Mouse (Mus musculus) heart, adult 18-20 months (tissue): ENCODE results near the gene Olfr1265. TPM values are rescaled to one million over a fixed set of nuclear protein-coding genes. Genes with fewer than 3 reads are reported as not detected.

ENCODE experiments used
- DNase-seq, 2 experiments: peaks; one replicate each; pipeline ENCODE4 v3.0.0; 2021 to 2022; ENCODE audit warnings: mixed read lengths in 1 of 2
- long read RNA-seq, 2 experiments: library from polyadenylated mRNA; stranded (forward); transcript quantifications; one replicate each; pipeline ENCODE4 v2.0.0; 2021
- total RNA-seq, 2 experiments: library from RNA; stranded (reverse); gene quantifications; 2 replicates each; pipeline ENCODE4 v1.2.3; 2021

Olfr1265 gene
- not detected for total RNA-seq
- long read RNA-seq, experiment 1: 0 reads
- long read RNA-seq, experiment 2: 0 reads

DNA sequence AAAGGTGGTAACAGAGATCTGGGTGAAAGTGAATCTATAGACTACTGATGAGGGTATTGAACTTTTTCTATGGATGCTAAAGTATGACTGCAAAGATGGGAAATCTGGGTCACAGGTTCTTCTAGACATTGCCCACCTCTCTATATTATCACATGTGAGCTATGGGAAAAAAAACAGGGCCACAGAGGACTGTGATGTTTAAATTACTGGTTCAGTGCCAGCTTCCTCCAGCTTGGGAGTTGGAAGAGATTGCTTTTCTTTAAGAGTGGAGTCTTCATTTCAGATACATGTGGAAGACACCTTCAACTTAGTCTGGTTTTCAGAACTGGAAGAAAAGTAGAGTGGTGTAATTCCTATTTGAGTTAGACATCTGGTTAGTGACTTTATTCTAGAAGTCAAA lies at the start of gene Olfr1265:
Gene Olfr1265, plus strand, starts transcription at position 301 of the 400 bp plus-strand sequence.
- DNase-seq: no peak

DNA sequence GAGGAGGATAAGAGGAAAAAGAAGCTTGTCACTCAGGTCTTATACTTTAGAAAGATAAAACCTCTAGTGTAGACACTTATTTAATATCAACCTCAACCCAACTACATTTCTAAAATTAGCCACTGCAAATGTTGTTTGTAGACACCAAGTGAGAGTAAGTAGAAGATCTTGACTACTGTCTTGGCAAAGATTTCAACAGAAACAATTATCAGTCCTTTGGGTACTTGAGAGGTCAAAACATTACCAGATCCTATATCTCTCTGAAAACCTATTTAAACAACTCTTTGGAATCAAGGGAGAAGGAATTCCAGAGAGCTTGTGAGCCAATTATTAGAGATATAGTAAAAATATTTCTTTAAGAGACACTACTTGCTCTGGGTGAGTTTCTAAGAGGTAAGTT lies 44.2 kb upstream of the Olfr1265 start, which contains the start of gene Olfr1261:
Gene Olfr1261, plus strand, starts transcription at position 301 of the 400 bp plus-strand sequence.
- DNase-seq: no peak

DNA sequence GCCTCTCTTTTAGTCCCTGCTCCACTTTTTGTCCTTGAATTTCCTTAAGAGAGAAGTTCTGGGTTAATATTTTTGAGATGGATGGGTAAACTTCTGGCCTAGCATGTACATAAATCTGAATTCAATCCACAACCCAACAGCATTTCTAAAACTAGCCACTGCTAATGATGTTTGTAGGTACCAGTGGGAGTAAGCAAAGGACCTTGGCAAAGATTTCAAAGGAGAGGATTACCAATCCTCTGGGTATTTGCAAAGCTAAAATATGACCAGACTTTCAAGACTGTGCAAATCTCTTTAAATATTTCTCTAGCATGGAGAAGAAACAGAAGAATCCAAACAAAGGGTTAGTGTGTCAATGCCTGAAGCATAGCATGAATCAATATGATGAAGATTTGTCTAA lies 35.3 kb upstream of the Olfr1265 start, which contains the start of gene Olfr1262:
Gene Olfr1262, plus strand, starts transcription at position 301 of the 400 bp plus-strand sequence.
- DNase-seq: no peak

DNA sequence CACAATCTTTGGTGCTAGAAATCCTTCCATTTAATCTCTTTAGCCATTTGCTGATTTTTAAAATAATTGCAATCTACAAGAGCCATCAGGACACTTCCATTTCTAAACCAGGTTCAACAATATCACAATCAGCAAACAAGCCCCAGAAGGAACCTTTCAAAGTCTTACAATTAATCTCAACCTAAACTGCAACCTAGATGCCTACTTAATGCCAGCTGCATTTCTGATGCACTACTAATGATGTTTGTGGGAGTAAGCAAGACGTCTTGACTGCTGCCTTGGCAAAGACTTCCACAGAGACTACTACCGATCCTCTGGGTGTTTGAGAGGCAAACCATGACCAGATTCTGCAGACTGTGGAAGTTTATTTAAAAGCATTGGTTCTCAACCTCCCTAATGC lies 23.3 kb upstream of the Olfr1265 start, which contains the start of gene Olfr1263:
Gene Olfr1263, plus strand, starts transcription at position 301 of the 400 bp plus-strand sequence.
- DNase-seq: no peak

DNA sequence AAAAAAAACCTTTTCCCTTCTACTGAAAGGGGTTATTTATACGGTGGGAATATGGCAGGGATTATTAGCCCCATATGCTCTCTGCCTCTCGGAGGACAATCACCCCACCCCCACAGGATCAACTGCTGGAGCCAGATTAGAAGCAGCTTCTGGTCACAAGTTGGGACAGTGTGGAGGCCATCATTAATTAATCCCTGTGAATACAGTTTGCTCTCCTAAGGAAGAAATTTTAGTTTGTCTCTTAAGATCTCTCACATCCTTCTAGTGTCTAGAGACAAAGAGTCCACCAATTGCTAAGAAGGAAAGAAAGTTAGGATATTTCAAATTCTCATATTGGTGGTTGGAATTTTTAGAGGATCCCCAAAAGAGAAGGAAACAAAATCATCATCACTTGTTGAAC lies 9.7 kb upstream of the Olfr1265 start, which contains the start of gene Olfr1264:
Gene Olfr1264, minus strand, starts transcription at position 101 of the 400 bp plus-strand sequence.
- DNase-seq: no peak

DNA sequence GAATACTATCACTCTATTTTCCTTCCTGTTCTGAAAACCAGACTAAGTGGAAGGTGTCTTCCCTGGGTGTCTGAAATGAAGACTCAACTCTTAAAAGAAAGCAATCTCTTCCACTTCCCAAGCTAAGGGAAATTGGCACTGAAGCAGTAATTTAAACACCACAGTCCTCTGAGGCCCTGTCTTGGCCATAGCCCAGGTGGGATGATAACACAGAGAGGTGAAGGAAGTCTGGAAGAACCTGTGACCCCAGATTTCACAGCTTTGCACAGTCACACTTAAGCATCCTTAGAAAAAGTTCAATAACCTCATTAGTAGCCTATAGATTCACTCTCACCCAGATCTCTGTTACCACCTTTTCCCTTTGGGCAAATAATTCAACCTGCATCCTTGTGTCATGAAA lies 28.4 kb downstream of the Olfr1265 start, which contains the start of gene Olfr140:
Gene Olfr140, minus strand, starts transcription at position 101 of the 400 bp plus-strand sequence.
- no peak for DNase-seq

DNA sequence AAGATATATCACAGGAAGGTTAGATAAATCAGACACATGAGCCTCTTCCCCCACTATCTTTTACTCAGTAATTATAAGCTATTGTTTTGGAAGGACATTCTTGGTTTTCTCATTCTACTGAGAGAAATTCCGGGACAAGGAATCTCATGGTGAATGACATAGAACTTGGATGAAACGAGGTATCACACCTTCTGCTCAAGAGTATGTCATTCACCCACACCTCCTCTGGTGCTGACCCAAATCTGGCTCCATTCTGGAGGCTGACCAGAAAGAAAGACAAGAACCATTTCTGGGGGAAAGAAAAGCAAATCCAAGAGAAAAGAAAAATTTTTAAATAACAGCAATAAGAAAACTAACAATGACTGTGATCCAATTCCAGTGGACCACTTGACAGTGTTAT lies 34.9 kb downstream of the Olfr1265 start:
- DNase-seq: no peak

Other genes with a start within 250 kb of the Olfr1265 start
- not detected for gene Olfr1254, start 241.7 kb upstream of the Olfr1265 start, total RNA-seq
- not detected for gene Olfr1255, start 223.3 kb upstream of the Olfr1265 start, total RNA-seq
- not detected for gene Olfr1256, start 193.8 kb upstream of the Olfr1265 start, total RNA-seq
- not detected for gene Olfr48, start 187.1 kb upstream of the Olfr1265 start, total RNA-seq
- not detected for gene Olfr1257, start 156.9 kb upstream of the Olfr1265 start, total RNA-seq
- not detected for gene Olfr1258, start 108.0 kb upstream of the Olfr1265 start, total RNA-seq
- gene Olfr1259, start 86.7 kb upstream of the Olfr1265 start, total RNA-seq: not detected
- gene Olfr1260, start 61.0 kb upstream of the Olfr1265 start, total RNA-seq: not detected
- not detected for gene Olfr1261, start 44.1 kb upstream of the Olfr1265 start, total RNA-seq
- not detected for gene Olfr1262, start 35.2 kb upstream of the Olfr1265 start, total RNA-seq
- not detected for gene Olfr1263, start 23.2 kb upstream of the Olfr1265 start, total RNA-seq
- gene Olfr1264, start 9.8 kb upstream of the Olfr1265 start, total RNA-seq: not detected
- not detected for gene Olfr140, start 28.3 kb downstream of the Olfr1265 start, total RNA-seq
- gene Olfr1269, start 86.1 kb downstream of the Olfr1265 start, total RNA-seq: not detected
- gene Olfr32, start 107.0 kb downstream of the Olfr1265 start, total RNA-seq: not detected
- not detected for gene Olfr1270, start 117.8 kb downstream of the Olfr1265 start, total RNA-seq
- not detected for gene Olfr1506, start 189.2 kb downstream of the Olfr1265 start, total RNA-seq
- gene Olfr142, start 222.3 kb downstream of the Olfr1265 start, total RNA-seq: not detected
- not detected for gene Olfr1271, start 235.7 kb downstream of the Olfr1265 start, total RNA-seq